Mouse (Mus musculus) neural tube, embryonic 15.5 days (tissue): ENCODE measurements at regions not wholly inside any gene's neighbourhood (a gene's known extent, or its start where the extent isn't known, plus 50 kb on each side); places are given as distances from the start of the nearest gene placed in this dataset.
A peak's percentile ranks its signal among the peaks of the same experiment; 100 is the strongest.
"Not testable (repeated sequence)": the region's sequence is repeated elsewhere in the genome, so short reads cannot be mapped to it uniquely, and the experiment has no call there.

Source experiments
- ATAC-seq: fragments of 200-750 bp; cut with Nextera tagmentation; 2 replicates; pipeline ENCODE4 v1.8.0; 2017; ENCODE audit warnings: mild to moderate bottlenecking, moderate TSS enrichment, moderate library complexity; ENCODE audit not compliant: low FRiP score
- H3K27ac ChIP-seq: fragments of 300-500 bp; sonication (generic); replicated peaks from 2 replicates; pipeline ENCODE4 v1.5.1; 2015; ENCODE audit warnings: mild to moderate bottlenecking, inconsistent platforms
- H3K27me3 ChIP-seq: fragments of 300-500 bp; sonication (generic); replicated peaks from 2 replicates; pipeline ENCODE4 v1.6.1; 2015; ENCODE audit warnings: inconsistent platforms
- H3K36me3 ChIP-seq: fragments of 300-500 bp; sonication (generic); 2 replicates; pipeline ENCODE4 v1.6.1; 2015; ENCODE audit warnings: inconsistent platforms
- H3K4me1 ChIP-seq: fragments of 300-500 bp; sonication (generic); 2 replicates; pipeline ENCODE4 v1.6.1; 2015; ENCODE audit warnings: inconsistent platforms
- H3K4me2 ChIP-seq: fragments of 300-500 bp; sonication (generic); 2 replicates; pipeline ENCODE4 v1.6.1; 2015; ENCODE audit warnings: inconsistent platforms, mild to moderate bottlenecking, moderate library complexity
- H3K4me3 ChIP-seq: fragments of 300-500 bp; sonication (generic); replicated peaks from 2 replicates; pipeline ENCODE4 v1.5.1; 2015; ENCODE audit warnings: mild to moderate bottlenecking, inconsistent platforms
- H3K9ac ChIP-seq: fragments of 300-500 bp; sonication (generic); replicated peaks from 2 replicates; pipeline ENCODE4 v1.6.1; 2015; ENCODE audit warnings: mild to moderate bottlenecking, inconsistent platforms
- H3K9me3 ChIP-seq: fragments of 300-500 bp; sonication (generic); replicated peaks from 2 replicates; pipeline ENCODE4 v1.6.1; 2016; ENCODE audit warnings: inconsistent platforms
- WGBS: fragments of 180-500 bp; shearing (Covaris S2); methylation state at CpG from one replicate; pipeline ENCODE4 v1.1.7; 2015; ENCODE audit warnings: mixed read lengths; 5-methylcytosine and 5-hydroxymethylcytosine counted together

- Histone ChIP-seq H3K4me1 (no peaks in the 10 kb centered on the region), H3K4me2 (no peak overlapping the region), H3K9ac (no peak overlapping the region), H3K27me3 (no peaks in the 10 kb centered on the region), H3K27ac (no peak overlapping the region), H3K4me3 (no peak overlapping the region), H3K36me3 (no peaks in the 10 kb centered on the region), H3K9me3 (no peaks in the 10 kb centered on the region)
- WGBS, result 81% methylated on average over 3 of the region's 3 CpGs
- ATAC-seq, result no peak
Observed at GRCm38 (mm10) chr6:24324718-24325117, 156.8 kb upstream of the Slc13a1 start.

GRCm38 (mm10) chr6:24322371-24322770 is 154.5 kb upstream of the Slc13a1 start:
- no peak overlapping the region for H3K9ac ChIP-seq
- no peak for ATAC-seq
- no peak overlapping the region for H3K4me2 ChIP-seq
- H3K9me3 ChIP-seq, result no peaks in the 10 kb centered on the region
- H3K4me1 ChIP-seq, result no peaks in the 10 kb centered on the region
- H3K27me3 ChIP-seq, result no peaks in the 10 kb centered on the region
- no peak overlapping the region for H3K27ac ChIP-seq
- WGBS, result 90% methylated on average over 3 of the region's 3 CpGs
- H3K4me3 ChIP-seq, result no peak overlapping the region
- H3K36me3 ChIP-seq, result no peaks in the 10 kb centered on the region

GRCm38 (mm10) chr6:24318862-24319261 is 151.0 kb upstream of the Slc13a1 start:
- ATAC-seq, result peak; percentile 45; the same call in 1 of the 2 replicates
- Histone ChIP-seq H3K4me1 (no peaks in the 10 kb centered on the region), H3K27me3 (no peaks in the 10 kb centered on the region), H3K4me3 (no peak overlapping the region), H3K4me2 (no peak overlapping the region), H3K27ac (no peak overlapping the region), H3K9me3 (no peaks in the 10 kb centered on the region), H3K36me3 (no peaks in the 10 kb centered on the region), H3K9ac (no peak overlapping the region)
- 53% methylated on average over 2 of the region's 2 CpGs for WGBS

- no peak overlapping the region for H3K27ac ChIP-seq
- no peak overlapping the region for H3K9ac ChIP-seq
- no peaks in the 10 kb centered on the region for H3K36me3 ChIP-seq
- no peak overlapping the region for H3K4me3 ChIP-seq
- no peak for ATAC-seq
- no peak overlapping the region for H3K4me2 ChIP-seq
- no peaks in the 10 kb centered on the region for H3K9me3 ChIP-seq
- H3K4me1 ChIP-seq, result no peaks in the 10 kb centered on the region
- no peaks in the 10 kb centered on the region for H3K27me3 ChIP-seq
- 84% methylated on average over 2 of the region's 2 CpGs for WGBS
Observed at GRCm38 (mm10) chr6:24310675-24311074, 142.8 kb upstream of the Slc13a1 start.

- Histone ChIP-seq H3K36me3 (no peaks in the 10 kb centered on the region), H3K9me3 (no peaks in the 10 kb centered on the region), H3K27ac (no peak overlapping the region), H3K4me2 (no peak overlapping the region), H3K4me1 (no peaks in the 10 kb centered on the region), H3K9ac (no peak overlapping the region), H3K4me3 (no peak overlapping the region), H3K27me3 (no peaks in the 10 kb centered on the region)
- ATAC-seq, result no peak
- WGBS, result 98% methylated on average over 1 of the region's 1 CpGs
Observed at GRCm38 (mm10) chr6:24309810-24310209, 141.9 kb upstream of the Slc13a1 start.

GRCm38 (mm10) chr6:24301681-24302080 is 133.8 kb upstream of the Slc13a1 start:
- no peaks in the 10 kb centered on the region for H3K9me3 ChIP-seq
- WGBS, result 83% methylated on average over 4 of the region's 4 CpGs
- H3K4me1 ChIP-seq, result no peaks in the 10 kb centered on the region
- H3K4me2 ChIP-seq, result no peak overlapping the region
- no peaks in the 10 kb centered on the region for H3K27me3 ChIP-seq
- no peak overlapping the region for H3K4me3 ChIP-seq
- no peaks in the 10 kb centered on the region for H3K36me3 ChIP-seq
- no peak for ATAC-seq
- no peak overlapping the region for H3K27ac ChIP-seq
- no peak overlapping the region for H3K9ac ChIP-seq

GRCm38 (mm10) chr6:24301146-24301545 is 133.3 kb upstream of the Slc13a1 start:
- Histone ChIP-seq H3K27ac (no peak overlapping the region), H3K4me1 (no peaks in the 10 kb centered on the region), H3K4me3 (no peak overlapping the region), H3K36me3 (no peaks in the 10 kb centered on the region), H3K4me2 (no peak overlapping the region), H3K9ac (no peak overlapping the region), H3K27me3 (no peaks in the 10 kb centered on the region), H3K9me3 (no peaks in the 10 kb centered on the region)
- 77% methylated on average over 2 of the region's 2 CpGs for WGBS
- no peak for ATAC-seq

- Histone ChIP-seq H3K4me3 (no peak overlapping the region), H3K27ac (no peak overlapping the region), H3K36me3 (no peaks in the 10 kb centered on the region), H3K4me1 (no peaks in the 10 kb centered on the region), H3K9ac (no peak overlapping the region), H3K9me3 (no peaks in the 10 kb centered on the region), H3K27me3 (no peaks in the 10 kb centered on the region), H3K4me2 (no peak overlapping the region)
- 96% methylated on average over 5 of the region's 5 CpGs for WGBS
- no peak for ATAC-seq
Observed at GRCm38 (mm10) chr6:24298562-24299212, 130.8 kb upstream of the Slc13a1 start.

GRCm38 (mm10) chr6:24288757-24289156 is 120.9 kb upstream of the Slc13a1 start:
- H3K4me2 ChIP-seq, ATAC-seq, H3K9ac ChIP-seq, H3K27me3 ChIP-seq, H3K4me3 ChIP-seq, H3K36me3 ChIP-seq, H3K4me1 ChIP-seq, H3K27ac ChIP-seq, H3K9me3 ChIP-seq: not testable (repeated sequence)
- 90% methylated on average over 2 of the region's 2 CpGs for WGBS

GRCm38 (mm10) chr6:24272821-24273220 is 104.9 kb upstream of the Slc13a1 start:
- H3K4me2 ChIP-seq, result no peak overlapping the region
- 60% methylated on average over 5 of the region's 5 CpGs for WGBS
- peak; percentile 69; the same call in 1 of the 2 replicates for ATAC-seq
- H3K27ac ChIP-seq, result no peak overlapping the region
- no peaks in the 10 kb centered on the region for H3K4me1 ChIP-seq
- no peak overlapping the region for H3K4me3 ChIP-seq
- H3K9me3 ChIP-seq, result no peaks in the 10 kb centered on the region
- H3K36me3 ChIP-seq, result no peaks in the 10 kb centered on the region
- H3K9ac ChIP-seq, result no peak overlapping the region
- no peaks in the 10 kb centered on the region for H3K27me3 ChIP-seq

GRCm38 (mm10) chr6:24269633-24270032 is 101.7 kb upstream of the Slc13a1 start:
- H3K27ac ChIP-seq, result no peak overlapping the region
- H3K27me3 ChIP-seq, result no peaks in the 10 kb centered on the region
- no peaks in the 10 kb centered on the region for H3K4me1 ChIP-seq
- no peaks in the 10 kb centered on the region for H3K36me3 ChIP-seq
- ATAC-seq, result no peak
- no peaks in the 10 kb centered on the region for H3K9me3 ChIP-seq
- no peak overlapping the region for H3K4me3 ChIP-seq
- no peak overlapping the region for H3K4me2 ChIP-seq
- no peak overlapping the region for H3K9ac ChIP-seq
- 93% methylated on average over 3 of the region's 3 CpGs for WGBS

- 26% methylated on average over 4 of the region's 4 CpGs for WGBS
- H3K9me3 ChIP-seq, result no peaks in the 10 kb centered on the region
- no peaks in the 10 kb centered on the region for H3K27me3 ChIP-seq
- no peak overlapping the region for H3K4me2 ChIP-seq
- no peak overlapping the region for H3K27ac ChIP-seq
- H3K36me3 ChIP-seq, result no peaks in the 10 kb centered on the region
- no peak overlapping the region for H3K9ac ChIP-seq
- no peaks in the 10 kb centered on the region for H3K4me1 ChIP-seq
- no peak for ATAC-seq
- H3K4me3 ChIP-seq, result no peak overlapping the region
Observed at GRCm38 (mm10) chr6:24263796-24264195, 95.9 kb upstream of the Slc13a1 start.

GRCm38 (mm10) chr6:24262578-24262977 is 94.7 kb upstream of the Slc13a1 start:
- H3K36me3 ChIP-seq, result no peaks in the 10 kb centered on the region
- H3K9ac ChIP-seq, result no peak overlapping the region
- no peaks in the 10 kb centered on the region for H3K27me3 ChIP-seq
- no peak overlapping the region for H3K4me3 ChIP-seq
- no peaks in the 10 kb centered on the region for H3K4me1 ChIP-seq
- 85% methylated on average over 5 of the region's 5 CpGs for WGBS
- no peaks in the 10 kb centered on the region for H3K9me3 ChIP-seq
- no peak for ATAC-seq
- no peak overlapping the region for H3K4me2 ChIP-seq
- no peak overlapping the region for H3K27ac ChIP-seq
